In genomic region chr14:86233305-86233704, GRCm38 (mm10) we compare ENCODE assay signal across 20 mouse cellular contexts.
"Had no signal": no experiment of that assay in that cellular context is flagged by ENCODE, and none has a peak within 500 bp of the region (broad histone marks: within the 10 kb centered on the region; RNA-seq: fewer than 3 reads in every experiment).

No protein-coding gene starts in this region.

- H3K9me3 ChIP-seq: lung, embryonic 15.5 days; midbrain, embryonic 10.5 days; midbrain, embryonic 12.5 days; neural tube, embryonic 13.5 days; neural tube, embryonic 15.5 days; stomach, embryonic 15.5 days had no signal

- DNase-seq: lung, adult 2 months; lung, postnatal 14 days; lung, postnatal 36 days; midbrain, embryonic 14.5 days; retina, postnatal 1 day; right cerebral cortex, adult 18-20 months; thymus, adult 2 months; thymus, postnatal 25 days; thymus, postnatal 4 days had no signal

- H3K4me2 ChIP-seq: lung, embryonic 15.5 days; midbrain, embryonic 12.5 days; neural tube, embryonic 13.5 days; neural tube, embryonic 15.5 days; stomach, embryonic 15.5 days had no signal

- H3K27me3 ChIP-seq: lung, embryonic 15.5 days; midbrain, embryonic 12.5 days; neural tube, embryonic 13.5 days; neural tube, embryonic 15.5 days; stomach, embryonic 15.5 days had no signal

- H3K4me1 ChIP-seq: lung, embryonic 15.5 days; midbrain, embryonic 10.5 days; midbrain, embryonic 12.5 days; neural tube, embryonic 13.5 days; neural tube, embryonic 15.5 days; stomach, embryonic 15.5 days had no signal

- H3K9ac ChIP-seq: lung, embryonic 15.5 days; midbrain, embryonic 12.5 days; neural tube, embryonic 13.5 days; neural tube, embryonic 15.5 days; stomach, embryonic 15.5 days had no signal

- H3K36me3 ChIP-seq: lung, embryonic 15.5 days; midbrain, embryonic 10.5 days; midbrain, embryonic 12.5 days; neural tube, embryonic 13.5 days; neural tube, embryonic 15.5 days; stomach, embryonic 15.5 days had no signal

- H3K27ac ChIP-seq: lung, embryonic 15.5 days; macrophage; midbrain, embryonic 10.5 days; midbrain, embryonic 12.5 days; neural tube, embryonic 13.5 days; neural tube, embryonic 15.5 days; stomach, embryonic 15.5 days; stomach, postnatal 0 days had no signal

- ATAC-seq: lung, postnatal 0 days; midbrain, embryonic 16.5 days had no signal

- H3K4me3 ChIP-seq: lung, embryonic 15.5 days; midbrain, embryonic 10.5 days; midbrain, embryonic 12.5 days; myocyte; neural tube, embryonic 13.5 days; neural tube, embryonic 15.5 days; stomach, embryonic 15.5 days had no signal
